Mouse (Mus musculus) embryonic fibroblast, embryonic 13.5 days (primary cell): ENCODE results near the gene Capn11.

ENCODE experiments used
- CTCF ChIP-seq: IDR thresholded peaks from 2 replicates; pipeline ENCODE4 v1.5.1; 2011; ENCODE audit warnings: mild to moderate bottlenecking, control low read depth, low read length, moderate library complexity, borderline replicate concordance; ENCODE audit not compliant: insufficient read depth
- POLR2A ChIP-seq: IDR thresholded peaks from 2 replicates; pipeline ENCODE4 v1.6.1; 2011; ENCODE audit warnings: low read depth, mild to moderate bottlenecking, control low read depth, low read length, moderate library complexity

- TF ChIP-seq CTCF, result 0 out of 2 replicates have a peak, but pooled peaks have one; percentile 5
- TF ChIP-seq POLR2A, result no peak
Measured at GRCm38 (mm10) chr17:45681588-45681987, 22.5 kb upstream of the Capn11 start.
